Comparison of ENCODE assay signal across 11 mouse cellular contexts in genomic region chr9:41918657-41919380, GRCm38 (mm10).
DNase-seq lines count a peak whose midpoint lies in the region; ATAC-seq and TF ChIP-seq lines count a peak whose summit lies in the region.
"Had no signal": no experiment of that assay in that cellular context is flagged by ENCODE, and none has a peak within 500 bp of the region (broad histone marks: within the 10 kb centered on the region; RNA-seq: fewer than 3 reads in every experiment).

No protein-coding gene starts in this region.

- no peak overlapping the region for H3K4me3 ChIP-seq in embryonic facial prominence, embryonic 12.5 days
- H3K4me3 ChIP-seq in hindbrain, embryonic 14.5 days (replicated peaks; ENCODE audit: low read length) = no peak overlapping the region
- H3K4me3 ChIP-seq in neural tube, embryonic 12.5 days = no peak overlapping the region
- no peak overlapping the region for H3K4me3 ChIP-seq in liver, postnatal 0 days (ENCODE audit: low read depth, low read length)

- no peak overlapping the region for H3K9ac ChIP-seq in embryonic facial prominence, embryonic 12.5 days
- H3K9ac ChIP-seq in hindbrain, embryonic 14.5 days = no peak overlapping the region
- no peak overlapping the region for H3K9ac ChIP-seq in neural tube, embryonic 12.5 days
- H3K9ac ChIP-seq in liver, postnatal 0 days (replicated peaks) = no peak overlapping the region

- no peaks in the 10 kb centered on the region for H3K9me3 ChIP-seq in embryonic facial prominence, embryonic 12.5 days
- H3K9me3 ChIP-seq in hindbrain, embryonic 14.5 days (ENCODE audit: control insufficient read depth, low read length) = no peaks in the 10 kb centered on the region
- H3K9me3 ChIP-seq in neural tube, embryonic 12.5 days = no peaks in the 10 kb centered on the region
- H3K9me3 ChIP-seq in liver, postnatal 0 days (ENCODE audit: low read length) = no peaks in the 10 kb centered on the region

- peak overlapping the region; percentile 74 for H3K27ac ChIP-seq in embryonic facial prominence, embryonic 12.5 days
- H3K27ac ChIP-seq in hindbrain, embryonic 14.5 days = peak overlapping the region; percentile 80
- H3K27ac ChIP-seq in neural tube, embryonic 12.5 days = peak overlapping the region; percentile 67
- no peak overlapping the region for H3K27ac ChIP-seq in liver, postnatal 0 days (ENCODE audit: low read depth)

- WGBS in embryonic facial prominence, embryonic 12.5 days = 47% methylated on average over 14 of the region's 14 CpGs
- WGBS in hindbrain, embryonic 14.5 days = 23% methylated on average over 14 of the region's 14 CpGs
- WGBS in neural tube, embryonic 12.5 days = 33% methylated on average over 14 of the region's 14 CpGs
- 77% methylated on average over 14 of the region's 14 CpGs for WGBS in liver, postnatal 0 days (ENCODE audit: insufficient replicate concordance)

- H3K4me1 ChIP-seq in embryonic facial prominence, embryonic 12.5 days = peaks cover 12% of the 10 kb centered on the region
- H3K4me1 ChIP-seq in hindbrain, embryonic 14.5 days (replicated peaks; ENCODE audit: control insufficient read depth, insufficient read depth, low read length) = peaks cover 17% of the 10 kb centered on the region; the same call in 1 of the 2 replicates
- H3K4me1 ChIP-seq in neural tube, embryonic 12.5 days = peaks cover 34% of the 10 kb centered on the region
- H3K4me1 ChIP-seq in liver, postnatal 0 days (ENCODE audit: insufficient read depth) = no peaks in the 10 kb centered on the region

- ATAC-seq in embryonic facial prominence, embryonic 12.5 days (ENCODE audit: insufficient number of reproducible peaks, insufficient read depth, low FRiP score, low TSS enrichment) = no peak; the same call in 1 of the 2 replicates
- ATAC-seq in hindbrain, embryonic 14.5 days (ENCODE audit: low FRiP score) = peak; percentile 84
- ATAC-seq in neural tube, embryonic 12.5 days (ENCODE audit: low FRiP score, low read depth) = peak; percentile 85
- ATAC-seq in liver, postnatal 0 days = no peak
- ATAC-seq in granulocyte monocyte progenitor cell, adult 5-6 weeks (replicated peaks; ENCODE audit: poor library complexity, severe bottlenecking) = no peak
- ATAC-seq: activated CD4-positive, CD25-positive, alpha-beta regulatory T cell, adult 4 months had no signal

- no peaks in the 10 kb centered on the region for H3K36me3 ChIP-seq in embryonic facial prominence, embryonic 12.5 days
- no peaks in the 10 kb centered on the region for H3K36me3 ChIP-seq in hindbrain, embryonic 14.5 days (replicated peaks; ENCODE audit: control insufficient read depth, insufficient read depth)
- H3K36me3 ChIP-seq in neural tube, embryonic 12.5 days = no peaks in the 10 kb centered on the region
- H3K36me3 ChIP-seq in liver, postnatal 0 days (replicated peaks; ENCODE audit: insufficient read depth, low read length) = no peaks in the 10 kb centered on the region

- H3K4me2 ChIP-seq in embryonic facial prominence, embryonic 12.5 days (replicated peaks) = no peak overlapping the region
- peak overlapping the region; percentile 24; the same call in 1 of the 2 replicates for H3K4me2 ChIP-seq in hindbrain, embryonic 14.5 days (replicated peaks)
- peak overlapping the region; percentile 8; the same call in 1 of the 2 replicates for H3K4me2 ChIP-seq in neural tube, embryonic 12.5 days (replicated peaks)
- H3K4me2 ChIP-seq in liver, postnatal 0 days (ENCODE audit: low read depth, low read length) = no peak overlapping the region
- H3K4me2 ChIP-seq: liver, embryonic 11.5 days had no signal

- TF ChIP-seq CTCF in liver, postnatal 0 days (IDR thresholded peaks at IDR 0.05; ENCODE audit: low read depth) = no peak

- no peaks in the 10 kb centered on the region for H3K27me3 ChIP-seq in embryonic facial prominence, embryonic 12.5 days
- H3K27me3 ChIP-seq in hindbrain, embryonic 14.5 days (ENCODE audit: control insufficient read depth, insufficient read depth, low read length) = no peaks in the 10 kb centered on the region
- no peaks in the 10 kb centered on the region for H3K27me3 ChIP-seq in neural tube, embryonic 12.5 days (replicated peaks)
- no peaks in the 10 kb centered on the region for H3K27me3 ChIP-seq in liver, postnatal 0 days (ENCODE audit: insufficient read depth, low read length)

- peak; percentile 41 for DNase-seq in layer of hippocampus, adult 11-12 months (ENCODE audit: low spot score)
- no peak for DNase-seq in layer of hippocampus, adult 18-20 months (ENCODE audit: low spot score in 2 of 2)
- peak; percentile 59 for DNase-seq in hindbrain, embryonic 14.5 days (ENCODE audit: low spot score)
- no peak for DNase-seq in spleen, adult 18-20 months
- DNase-seq in liver, postnatal 0 days = no peak
- DNase-seq: kidney, adult 18-20 months had no signal

- TF ChIP-seq EP300 in liver, postnatal 0 days (IDR thresholded peaks at IDR 0.05; ENCODE audit: low read depth) = no peak

Comparison
In these comparisons a context has a peak if more than half of its experiments do, and no peak if none do; other contexts are left out.
1. DNase-seq: peak in layer of hippocampus, adult 11-12 months (single experiment) and hindbrain, embryonic 14.5 days (single experiment); none in layer of hippocampus, adult 18-20 months (0 of 2), spleen, adult 18-20 months (0 of 2) and liver, postnatal 0 days (single experiment).
2. ATAC-seq: peak in hindbrain, embryonic 14.5 days (single experiment) and neural tube, embryonic 12.5 days (single experiment); none in embryonic facial prominence, embryonic 12.5 days (single experiment), liver, postnatal 0 days (single experiment) and granulocyte monocyte progenitor cell, adult 5-6 weeks (single experiment).
3. H3K4me2 ChIP-seq: peak in hindbrain, embryonic 14.5 days (single experiment) and neural tube, embryonic 12.5 days (single experiment); none in embryonic facial prominence, embryonic 12.5 days (single experiment) and liver, postnatal 0 days (single experiment).